Mouse (Mus musculus): ENCODE measurements around the gene Dennd1b. TPM values are rescaled to one million over a fixed set of nuclear protein-coding genes. Genes with fewer than 3 reads are reported as not detected.
A peak's percentile ranks its signal among the peaks of the same experiment; 100 is the strongest.

Gene Dennd1b
- 10 to 100 TPM; 22.0 to 26.3 TPM for total RNA-seq (2021)
- 3.3 and 3.4 TPM in 2 replicates for polyA plus RNA-seq (2012; rRNA removed)
- long read RNA-seq, partial matches to known transcripts: 0 of 1 reads
- long read RNA-seq, other reads (novel, unspliced or antisense): 1 of 1 reads

- DNase-seq: peak; percentile 85
These were observed at the start of gene Dennd1b for GRCm38 (mm10) chr1:138963161-138963867. TSS of gene Dennd1b (plus strand) at chr1:138963435.

- DNase-seq: no peak
These were observed 47.6 kb upstream of the Dennd1b start for GRCm38 (mm10) chr1:138915596-138915995.

- no peak for DNase-seq
These were observed 43.6 kb upstream of the Dennd1b start for GRCm38 (mm10) chr1:138919601-138920000.

- DNase-seq: no peak
These were observed 43.2 kb upstream of the Dennd1b start for GRCm38 (mm10) chr1:138920082-138920481.

- no peak for DNase-seq
These were observed 42.4 kb upstream of the Dennd1b start for GRCm38 (mm10) chr1:138920799-138921198.

- no peak for DNase-seq
These were observed 40.3 kb upstream of the Dennd1b start for GRCm38 (mm10) chr1:138922886-138923285.

- DNase-seq: no peak
These were observed 39.0 kb upstream of the Dennd1b start for GRCm38 (mm10) chr1:138924282-138924681.

GRCm38 (mm10) chr1:138928671-138929483, 34.4 kb upstream of the Dennd1b start:
- peak; percentile 74 for DNase-seq

- DNase-seq: peak; percentile 16
These were observed 33.2 kb upstream of the Dennd1b start for GRCm38 (mm10) chr1:138929985-138930384.

GRCm38 (mm10) chr1:138930856-138931255, 32.4 kb upstream of the Dennd1b start:
- DNase-seq: no peak

- DNase-seq: no peak
These were observed 27.1 kb upstream of the Dennd1b start for GRCm38 (mm10) chr1:138936169-138936568.

- DNase-seq: no peak
These were observed 25.4 kb upstream of the Dennd1b start for GRCm38 (mm10) chr1:138937686-138938370.

- no peak for DNase-seq
These were observed 23.6 kb upstream of the Dennd1b start for GRCm38 (mm10) chr1:138939579-138940139.

- DNase-seq: no peak
These were observed 22.8 kb upstream of the Dennd1b start for GRCm38 (mm10) chr1:138940407-138940806.

GRCm38 (mm10) chr1:138952173-138952572, 11.1 kb upstream of the Dennd1b start:
- no peak for DNase-seq

- DNase-seq: no peak
These were observed 8.3 kb upstream of the Dennd1b start for GRCm38 (mm10) chr1:138954978-138955377.

- no peak for DNase-seq
These were observed 7.8 kb upstream of the Dennd1b start for GRCm38 (mm10) chr1:138955455-138955854.

- no peak for DNase-seq
These were observed 6.7 kb upstream of the Dennd1b start for GRCm38 (mm10) chr1:138956511-138956910.

GRCm38 (mm10) chr1:138957111-138957510, 6.1 kb upstream of the Dennd1b start:
- DNase-seq: no peak

GRCm38 (mm10) chr1:138958863-138959262, 4.4 kb upstream of the Dennd1b start:
- DNase-seq: no peak

- DNase-seq: peak; percentile 72
These were observed 3.2 kb upstream of the Dennd1b start for GRCm38 (mm10) chr1:138959903-138960483.

All from adrenal gland, adult 2 months (tissue).